ENCODE assay signal across 8 mouse cellular contexts in the genomic region with DNA sequence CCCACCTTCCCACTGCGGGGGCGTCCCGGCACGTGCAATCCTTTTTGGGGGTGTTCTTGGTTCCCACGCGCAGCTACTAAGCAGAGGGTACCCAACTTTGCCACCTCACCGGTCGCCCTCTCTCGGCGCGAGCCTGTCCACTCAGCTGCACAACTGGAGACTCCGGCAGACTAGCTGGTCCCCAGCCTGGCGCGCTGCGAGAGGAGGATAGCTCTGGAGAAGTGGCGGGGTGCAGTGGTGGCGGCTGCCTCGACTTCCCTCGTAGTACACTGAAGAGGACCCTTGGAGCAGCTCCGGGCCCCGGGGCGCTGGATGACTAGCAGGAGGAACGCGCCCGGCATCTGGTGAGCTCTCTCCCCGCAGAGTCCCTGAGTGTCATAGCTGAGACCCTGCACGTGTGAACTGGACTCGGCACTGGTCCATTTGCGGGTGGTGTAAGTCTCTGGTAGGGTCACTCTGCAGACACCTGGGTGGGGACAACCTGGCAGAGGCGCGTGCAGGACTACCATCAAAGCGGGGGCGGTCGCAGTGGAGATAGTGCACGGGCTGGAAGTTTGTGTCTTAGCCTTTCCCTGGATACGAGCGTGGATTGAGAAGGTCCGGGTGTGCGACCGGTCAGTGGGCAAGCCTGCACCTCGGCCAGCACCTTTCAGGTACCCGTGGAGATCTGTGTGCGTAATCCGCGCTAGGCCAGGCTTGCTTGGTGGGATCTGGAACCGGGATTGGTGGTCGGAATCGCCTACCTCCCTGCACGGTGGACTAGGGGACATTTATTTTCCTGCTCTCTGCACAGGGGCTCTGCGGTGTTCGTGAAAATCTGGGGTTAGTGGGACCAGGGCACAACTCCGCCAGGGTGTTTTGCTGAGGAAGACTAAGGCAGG. TPM values are rescaled to one million over a fixed set of nuclear protein-coding genes. Genes with fewer than 3 reads are reported as not detected.
DNase-seq lines count a peak whose midpoint lies in the region; ATAC-seq lines count a peak whose summit lies in the region.

No protein-coding gene starts in this region.

- H3K4me3 ChIP-seq in erythroblast, embryonic 14.5 days (replicated peaks), result peak overlapping the region; percentile 49
- H3K4me3 ChIP-seq in heart, embryonic 13.5 days, result peak overlapping the region; percentile 75
- peak overlapping the region; percentile 69 for H3K4me3 ChIP-seq in stomach, embryonic 15.5 days (replicated peaks)

- H3K9ac ChIP-seq in heart, embryonic 13.5 days, result peak overlapping the region; percentile 89
- H3K9ac ChIP-seq in stomach, embryonic 15.5 days, result peak overlapping the region; percentile 77

- peaks cover 4% of the 10 kb centered on the region for H3K4me1 ChIP-seq in erythroblast, embryonic 14.5 days (ENCODE audit: control insufficient read depth)
- peaks cover 25% of the 10 kb centered on the region for H3K4me1 ChIP-seq in heart, embryonic 13.5 days
- 0 out of 2 replicates have a peak, but pooled peaks cover 5% of the 10 kb centered on the region for H3K4me1 ChIP-seq in stomach, embryonic 15.5 days

- H3K27ac ChIP-seq in heart, embryonic 13.5 days (replicated peaks), result peak overlapping the region; percentile 36; the same call in 1 of the 2 replicates
- peak overlapping the region; percentile 79 for H3K27ac ChIP-seq in stomach, embryonic 15.5 days

- H3K36me3 ChIP-seq in erythroblast, embryonic 14.5 days (ENCODE audit: control insufficient read depth), result no peaks in the 10 kb centered on the region
- H3K36me3 ChIP-seq in heart, embryonic 13.5 days, result peaks cover 16% of the 10 kb centered on the region
- H3K36me3 ChIP-seq in stomach, embryonic 15.5 days, result no peaks in the 10 kb centered on the region

- peak overlapping the region; percentile 100 for H3K4me2 ChIP-seq in heart, embryonic 13.5 days
- peak overlapping the region; percentile 98 for H3K4me2 ChIP-seq in stomach, embryonic 15.5 days

- H3K27me3 ChIP-seq in erythroblast, embryonic 14.5 days (ENCODE audit: control insufficient read depth), result peaks cover 21% of the 10 kb centered on the region
- H3K27me3 ChIP-seq in heart, embryonic 13.5 days (replicated peaks), result no peaks in the 10 kb centered on the region
- H3K27me3 ChIP-seq in stomach, embryonic 15.5 days (replicated peaks), result no peaks in the 10 kb centered on the region

- peak; percentile 8 for DNase-seq in R1 (ENCODE audit: low read depth, low spot score)
- DNase-seq in embryo, embryonic 10.5 days (ENCODE audit: low spot score), result peak; percentile 52
- DNase-seq in kidney, postnatal 36 days, result peak; percentile 48 to 65
- DNase-seq in lung, postnatal 36 days, result peak; percentile 15

- ATAC-seq in erythroblast, adult 5-6 weeks (replicated peaks; ENCODE audit: low FRiP score, poor library complexity, severe bottlenecking), result no peak
- peak; percentile 47; the same call in 1 of the 2 replicates for ATAC-seq in heart, embryonic 13.5 days (ENCODE audit: extremely low read depth, insufficient number of reproducible peaks, low FRiP score, low TSS enrichment)
- peak; percentile 47; the same call in 1 of the 2 replicates for ATAC-seq in stomach, embryonic 15.5 days (ENCODE audit: insufficient read depth, low FRiP score, low read depth)

- WGBS in heart, embryonic 13.5 days, result under 1% methylated on average over 52 of the region's 52 CpGs
- WGBS in stomach, embryonic 15.5 days, result under 1% methylated on average over 52 of the region's 52 CpGs

- H3K9me3 ChIP-seq in erythroblast, embryonic 14.5 days (ENCODE audit: control insufficient read depth, low read length), result no peaks in the 10 kb centered on the region
- H3K9me3 ChIP-seq in heart, embryonic 13.5 days, result no peaks in the 10 kb centered on the region
- H3K9me3 ChIP-seq in stomach, embryonic 15.5 days, result no peaks in the 10 kb centered on the region

RNA-seq across cellular contexts. Expression of a gene that starts 0.6 kb away (rescaled TPM):
- polyA plus RNA-seq in erythroblast, embryonic 14.5 days (2012), result not detected in 2 replicates
- not detected in 2 replicates for total RNA-seq in erythroblast, adult 5-6 weeks (2015; ENCODE audit: low replicate concordance)
- total RNA-seq in erythroblast, adult 5-6 weeks (2017; ENCODE audit: low replicate concordance), result 1.3 TPM in 1 of 2 replicates, not detected in the other
- polyA plus RNA-seq in heart, embryonic 13.5 days (2015; fragmentation: Nextera tagmentation; extraction: Ambion mirVana), result 5.4 and 6.3 TPM in 2 replicates
- 17.5 and 18.8 TPM in 2 replicates for polyA plus RNA-seq in stomach, embryonic 15.5 days (2015; fragmentation: Nextera tagmentation; extraction: Ambion mirVana)
